Comparison of ENCODE assay signal across 25 mouse cellular contexts in genomic region chr3:73223185-73223584, GRCm38 (mm10).
"Had no signal": no experiment of that assay in that cellular context is flagged by ENCODE, and none has a peak within 500 bp of the region (broad histone marks: within the 10 kb centered on the region; RNA-seq: fewer than 3 reads in every experiment).

No protein-coding gene starts in this region.

- H3K27ac ChIP-seq: gastrocnemius, adult 2 months; heart, embryonic 10.5 days; hindbrain, embryonic 10.5 days; hindbrain, embryonic 14.5 days; intestine, embryonic 15.5 days; layer of hippocampus, adult 2 months; left cerebral cortex, adult 2 months; limb, embryonic 10.5 days; limb, embryonic 12.5 days; liver, embryonic 13.5 days had no signal

- DNase-seq: gastrocnemius, adult 2 months; gastrocnemius, postnatal 10 days; gastrocnemius, postnatal 25 days; heart, adult 18-20 months; heart, postnatal 10 days; heart, postnatal 4 days; kidney, adult 18-20 months; kidney, adult 8-10 months; kidney, postnatal 10 days; kidney, postnatal 25 days; kidney, postnatal 4 days; liver; liver, embryonic 13.5 days had no signal

- H3K4me2 ChIP-seq: heart, embryonic 12.5 days; hindbrain, embryonic 14.5 days; intestine, embryonic 15.5 days; limb, embryonic 12.5 days; liver, embryonic 11.5 days; liver, embryonic 13.5 days had no signal

- ATAC-seq: inflammation-experienced regulatory T-cells, adult 6 months; intestine, embryonic 15.5 days; intestine, postnatal 0 days had no signal

- H3K4me3 ChIP-seq: gastrocnemius, adult 2 months; heart, embryonic 10.5 days; heart, embryonic 12.5 days; hindbrain, embryonic 10.5 days; intestine, embryonic 15.5 days; layer of hippocampus, adult 2 months; left cerebral cortex, adult 2 months; limb, embryonic 10.5 days; limb, embryonic 12.5 days; liver, embryonic 13.5 days had no signal

- H3K27me3 ChIP-seq: heart, embryonic 12.5 days; intestine, embryonic 15.5 days; limb, embryonic 12.5 days; liver, embryonic 13.5 days had no signal

- H3K9ac ChIP-seq: heart, embryonic 12.5 days; hindbrain, embryonic 14.5 days; intestine, embryonic 15.5 days; limb, embryonic 12.5 days; liver, embryonic 13.5 days had no signal

- H3K36me3 ChIP-seq: heart, embryonic 10.5 days; heart, embryonic 12.5 days; hindbrain, embryonic 10.5 days; intestine, embryonic 15.5 days; limb, embryonic 10.5 days; limb, embryonic 12.5 days; liver, embryonic 13.5 days had no signal

- H3K9me3 ChIP-seq: heart, embryonic 10.5 days; hindbrain, embryonic 10.5 days; intestine, embryonic 15.5 days; limb, embryonic 10.5 days; limb, embryonic 12.5 days; liver, embryonic 13.5 days had no signal

- H3K4me1 ChIP-seq: heart, embryonic 10.5 days; heart, embryonic 12.5 days; hindbrain, embryonic 10.5 days; intestine, embryonic 15.5 days; limb, embryonic 10.5 days; limb, embryonic 12.5 days; liver, embryonic 13.5 days had no signal
